Mouse (Mus musculus) erythroblast, embryonic 14.5 days (primary cell): ENCODE measurements around the gene Clca3a1. TPM values are rescaled to one million over a fixed set of nuclear protein-coding genes. Genes with fewer than 3 reads are reported as not detected.

Experiments used
- H3K27me3 ChIP-seq: 2 replicates; pipeline ENCODE4 v1.6.1; 2012; ENCODE audit warnings: inconsistent platforms; ENCODE audit not compliant: control insufficient read depth
- H3K36me3 ChIP-seq: 2 replicates; pipeline ENCODE4 v1.6.1; 2012; ENCODE audit warnings: mild to moderate bottlenecking, inconsistent platforms; ENCODE audit not compliant: control insufficient read depth
- H3K4me1 ChIP-seq: 2 replicates; pipeline ENCODE4 v1.6.1; 2012; ENCODE audit warnings: inconsistent platforms; ENCODE audit not compliant: control insufficient read depth
- H3K4me3 ChIP-seq: replicated peaks from 2 replicates; pipeline ENCODE3; 2012; ENCODE audit warnings: moderate library complexity, mild to moderate bottlenecking, inconsistent platforms
- H3K9me3 ChIP-seq: 2 replicates; pipeline ENCODE4 v1.6.1; 2012; ENCODE audit warnings: low read length, inconsistent platforms, mixed read lengths; ENCODE audit not compliant: control insufficient read depth
- GATA1 ChIP-seq: IDR thresholded peaks from 2 replicates; pipeline ENCODE4 v1.6.1; 2012; ENCODE audit warnings: low read length, inconsistent platforms, mixed read lengths
- TAL1 ChIP-seq: IDR thresholded peaks from 3 replicates; pipeline ENCODE4 v1.6.1; 2012; ENCODE audit warnings: low read length, inconsistent platforms, mixed read lengths
- polyA plus RNA-seq: library from polyadenylated mRNA; stranded (reverse); fragments of >175 nt; gene quantifications from 2 replicates; pipeline ENCODE4 v1.2.3, GENCODE M21; 2012

The Clca3a1 gene
- polyA plus RNA-seq, 1 experiment: not detected

DNA sequence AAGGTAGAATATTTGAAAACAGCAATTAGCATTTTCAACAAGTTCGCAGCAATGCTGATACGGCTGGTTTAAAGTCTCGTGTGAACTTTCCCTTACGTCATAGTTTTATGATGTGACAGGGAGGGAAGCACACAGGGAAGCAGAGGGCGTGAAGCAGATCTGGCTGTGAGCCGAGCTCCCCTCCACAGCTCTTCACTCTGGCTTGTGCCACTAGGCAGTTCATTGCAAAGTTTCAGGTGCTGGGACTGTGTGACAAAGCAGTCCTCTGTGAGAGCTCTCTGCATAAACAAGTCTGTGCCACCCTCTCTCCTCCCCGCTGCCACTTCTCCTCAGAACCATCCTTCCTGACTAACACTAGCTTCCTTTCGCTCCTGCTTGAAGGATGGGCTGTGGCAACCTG, 72.5 kb downstream of the Clca3a1 start:
- H3K4me1 ChIP-seq: peaks cover 66% of the 10 kb centered on the region
- no peaks in the 10 kb centered on the region for H3K27me3 ChIP-seq
- H3K36me3 ChIP-seq: peaks cover 97% of the 10 kb centered on the region
- no peaks in the 10 kb centered on the region for H3K9me3 ChIP-seq
- no peak overlapping the region for H3K4me3 ChIP-seq
- no peak for TF ChIP-seq GATA1
- TF ChIP-seq TAL1: no peak

DNA sequence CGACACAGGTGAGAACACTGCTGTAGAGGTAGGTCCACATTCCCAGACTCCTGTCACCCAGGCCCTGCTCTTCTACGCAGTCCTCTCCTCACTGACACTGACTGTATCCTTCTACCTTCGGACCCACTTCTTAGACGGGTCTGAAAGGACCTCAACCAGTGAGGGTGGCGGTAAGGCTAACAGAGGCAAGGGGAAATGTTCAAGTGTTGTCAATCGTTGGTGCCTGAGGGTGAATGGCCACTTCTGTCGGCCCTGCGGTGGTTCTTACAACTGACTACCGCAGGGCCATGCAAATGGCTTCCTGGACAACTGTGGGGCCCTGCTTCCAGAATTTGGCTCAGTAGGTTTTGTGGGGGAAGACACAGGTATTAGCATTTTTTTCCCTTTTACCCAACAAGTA, 73.2 kb downstream of the Clca3a1 start:
- no peak overlapping the region for H3K4me3 ChIP-seq
- no peaks in the 10 kb centered on the region for H3K27me3 ChIP-seq
- TF ChIP-seq TAL1 (no peak), GATA1 (no peak)
- peaks cover 72% of the 10 kb centered on the region for H3K4me1 ChIP-seq
- no peaks in the 10 kb centered on the region for H3K9me3 ChIP-seq
- peaks cover 96% of the 10 kb centered on the region for H3K36me3 ChIP-seq

DNA sequence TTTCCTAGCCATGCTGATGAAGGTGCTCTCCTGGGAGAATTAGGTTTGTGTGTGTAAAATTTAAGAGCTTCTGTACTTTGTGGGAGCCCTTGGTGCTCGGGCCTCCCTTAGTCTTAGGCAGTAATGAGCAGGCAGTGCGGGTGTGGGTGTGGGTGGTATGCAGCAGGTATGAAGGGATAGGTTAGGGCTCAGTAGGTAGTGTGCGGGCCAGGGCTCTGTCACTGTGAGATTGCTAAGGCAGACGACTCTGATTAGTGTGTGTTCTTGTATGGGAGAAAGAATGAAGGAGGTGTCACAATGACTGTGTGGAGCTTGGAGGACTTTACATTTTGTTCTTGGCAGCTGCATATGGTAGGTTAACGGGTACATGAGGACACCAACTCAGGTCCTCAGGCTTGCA, 74.6 kb downstream of the Clca3a1 start:
- Histone ChIP-seq H3K36me3 (peaks cover 94% of the 10 kb centered on the region), H3K4me1 (peaks cover 87% of the 10 kb centered on the region), H3K4me3 (no peak overlapping the region), H3K9me3 (no peaks in the 10 kb centered on the region), H3K27me3 (no peaks in the 10 kb centered on the region)
- TF ChIP-seq GATA1: no peak
- no peak for TF ChIP-seq TAL1

DNA sequence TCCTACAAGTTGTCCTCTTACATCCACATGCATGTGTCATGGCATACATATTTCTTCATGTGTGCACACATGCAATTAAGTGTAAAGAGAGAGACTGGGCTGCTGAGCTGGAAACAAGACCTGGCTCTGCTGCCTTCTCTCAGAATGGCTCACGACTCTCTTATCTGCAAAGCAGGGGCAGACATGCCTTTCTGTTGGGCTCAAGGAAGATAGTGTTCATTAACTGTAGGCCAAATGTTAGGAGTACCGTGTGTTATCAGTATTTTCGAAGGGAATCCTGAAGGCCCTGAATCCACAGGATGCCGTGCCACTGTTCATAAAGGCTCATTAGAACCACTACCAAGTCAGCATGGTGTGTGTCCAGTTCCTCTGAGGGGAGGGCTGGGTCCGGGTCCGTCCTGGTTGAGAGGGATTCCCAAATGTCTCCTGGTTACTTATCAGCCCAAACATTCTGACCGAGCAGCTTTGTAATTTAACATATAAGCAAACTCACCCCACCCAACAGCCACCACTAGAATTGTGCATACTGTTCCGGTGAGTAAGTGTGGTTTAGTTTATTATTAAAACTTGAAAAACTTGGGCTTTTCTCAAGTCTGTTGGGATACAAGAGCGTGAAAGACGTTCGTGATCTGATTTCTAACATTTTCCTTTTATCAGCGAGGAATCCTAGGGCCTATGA, 77.5 kb downstream of the Clca3a1 start:
- Histone ChIP-seq H3K4me3 (peak overlapping the region; percentile 33), H3K9me3 (no peaks in the 10 kb centered on the region), H3K27me3 (no peaks in the 10 kb centered on the region), H3K4me1 (peaks cover 93% of the 10 kb centered on the region), H3K36me3 (peaks cover 66% of the 10 kb centered on the region)
- TF ChIP-seq GATA1 (peak; percentile 88), TAL1 (peak; percentile 74)

DNA sequence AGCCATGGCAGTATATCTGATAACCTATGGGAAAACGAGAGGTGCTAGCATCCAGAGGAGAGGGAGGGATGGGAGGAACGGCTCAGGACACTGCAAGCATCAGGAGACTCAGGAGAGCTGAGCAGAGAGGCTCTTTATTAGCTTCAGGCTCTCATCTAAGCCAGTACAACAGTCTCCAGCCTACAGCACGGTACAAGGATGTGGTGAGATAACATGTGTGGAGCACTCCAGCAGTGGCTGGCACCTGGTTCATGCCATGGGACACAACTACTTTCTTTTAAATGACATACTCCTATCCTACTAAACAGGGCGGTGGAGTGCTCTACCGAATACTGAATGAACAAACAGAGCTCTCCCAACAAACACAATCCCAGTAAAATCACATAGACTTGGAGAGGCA, 79.2 kb downstream of the Clca3a1 start:
- H3K4me1 ChIP-seq: peaks cover 98% of the 10 kb centered on the region
- no peak for TF ChIP-seq TAL1
- no peak for TF ChIP-seq GATA1
- no peaks in the 10 kb centered on the region for H3K9me3 ChIP-seq

DNA sequence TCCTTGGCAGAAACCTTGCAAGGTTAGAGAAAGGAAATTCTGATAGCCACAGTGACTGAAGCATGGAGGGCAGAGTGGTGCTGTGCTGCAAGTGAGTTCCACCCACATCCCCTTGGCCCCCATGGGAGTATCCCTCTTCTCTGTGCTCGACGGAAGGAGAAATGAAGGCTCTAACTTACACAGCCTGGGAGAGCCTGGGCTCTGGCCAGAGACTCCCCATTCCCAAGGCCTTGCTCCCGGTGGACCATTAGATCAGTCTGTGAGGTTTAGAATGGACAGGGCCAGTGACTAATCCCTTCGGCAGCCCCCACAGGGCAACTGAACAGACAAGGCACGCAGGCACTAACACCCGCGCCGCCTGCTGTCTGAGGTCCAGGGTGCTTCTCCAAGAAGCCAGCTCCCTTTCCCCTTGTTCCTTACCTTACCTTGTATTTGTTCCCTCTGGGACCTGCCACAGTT, 81.0 kb downstream of the Clca3a1 start:
- Histone ChIP-seq H3K4me1 (peaks cover 99% of the 10 kb centered on the region), H3K27me3 (no peaks in the 10 kb centered on the region), H3K36me3 (peaks cover 32% of the 10 kb centered on the region), H3K4me3 (no peak overlapping the region), H3K9me3 (no peaks in the 10 kb centered on the region)
- TF ChIP-seq GATA1 (no peak), TAL1 (no peak)

More for the DNA sequence above, 79.2 kb downstream of the Clca3a1 start:
- Histone ChIP-seq H3K27me3 (no peaks in the 10 kb centered on the region), H3K36me3 (peaks cover 50% of the 10 kb centered on the region), H3K4me3 (no peak overlapping the region)

Other genes with a start within 250 kb of the Clca3a1 start
- gene Hs2st1, start 190.8 kb downstream of the Clca3a1 start, polyA plus RNA-seq: 0.10 and 0.11 TPM in 2 replicates
- 1.8 and 2.4 TPM in 2 replicates for gene Selenof, start 190.7 kb downstream of the Clca3a1 start, polyA plus RNA-seq
- 15.0 and 16.1 TPM in 2 replicates for gene Sh3glb1, start 40.6 kb downstream of the Clca3a1 start, polyA plus RNA-seq
- not detected in 2 replicates for gene Clca3a2, start 58.5 kb upstream of the Clca3a1 start, polyA plus RNA-seq
- not detected in 2 replicates for gene Clca3b, start 88.4 kb upstream of the Clca3a1 start, polyA plus RNA-seq
- not detected in 2 replicates for gene Clca4b, start 171.6 kb upstream of the Clca3a1 start, polyA plus RNA-seq
- gene Clca4a, start 214.1 kb upstream of the Clca3a1 start, polyA plus RNA-seq: not detected in 2 replicates